Mouse (Mus musculus): Measurements from ENCODE around the gene Dtymk.

GRCm38 (mm10) chr1:93824609-93825008 is 22.9 kb upstream of the Dtymk start, which contains the start of gene D2hgdh:
- TF ChIP-seq CTCF (IDR thresholded peaks at IDR 0.05; ENCODE audit: low read depth) (no peak), EP300 (optimal IDR thresholded peaks at IDR 0.05) (no peak)

Data from stomach, postnatal 0 days (tissue).